Mouse (Mus musculus): ENCODE measurements around the gene Foxd1. TPM values are rescaled to one million over a fixed set of nuclear protein-coding genes. Genes with fewer than 3 reads are reported as not detected.

Foxd1 gene
- polyA plus RNA-seq, 1 experiment from 2014 or later: not detected

DNA sequence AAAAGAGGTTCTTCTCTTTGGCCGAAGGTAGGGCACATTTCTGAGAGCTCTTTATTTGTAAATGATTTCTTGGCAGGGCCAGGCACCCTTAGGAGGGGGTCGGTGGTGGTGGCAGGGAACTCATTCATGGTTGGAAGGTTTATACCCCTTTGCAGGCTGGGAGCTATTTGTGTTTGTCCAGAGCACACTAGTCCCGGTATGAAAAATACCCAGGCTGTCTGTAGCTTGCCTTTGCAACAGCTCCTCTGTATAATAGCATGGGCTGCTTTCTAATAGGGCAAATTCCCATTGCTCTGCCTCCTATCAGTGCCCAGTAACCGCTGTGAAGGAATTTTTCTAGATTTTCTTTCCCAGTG, 37.6 kb downstream of the Foxd1 start:
- H3K4me1 ChIP-seq (replicated peaks; ENCODE audit: control insufficient read depth, insufficient read depth): no peaks in the 10 kb centered on the region
- no peak overlapping the region for H3K27ac ChIP-seq (replicated peaks)
- DNase-seq (ENCODE audit: low spot score) (no peak), ATAC-seq (ENCODE audit: low FRiP score, low TSS enrichment) (no peak)
- TF ChIP-seq CTCF (IDR thresholded peaks at IDR 0.05; ENCODE audit: low read depth): no peak
- TF ChIP-seq EP300 (optimal IDR thresholded peaks at IDR 0.05): no peak
- H3K9me3 ChIP-seq (ENCODE audit: control insufficient read depth, low read length): no peaks in the 10 kb centered on the region
- no peaks in the 10 kb centered on the region for H3K36me3 ChIP-seq (ENCODE audit: control insufficient read depth, insufficient read depth, low read length)
- peaks cover 5% of the 10 kb centered on the region; the same call in 1 of the 2 replicates for H3K27me3 ChIP-seq (ENCODE audit: control insufficient read depth, insufficient read depth, low read length)
- peak overlapping the region; percentile 75 for H3K4me2 ChIP-seq (replicated peaks; ENCODE audit: low read depth)
- WGBS: 10% methylated on average over 4 of the region's 4 CpGs
- peak overlapping the region; percentile 39 for H3K4me3 ChIP-seq (ENCODE audit: low read depth, low read length)
- H3K9ac ChIP-seq (ENCODE audit: low read length): no peak overlapping the region; the same call in 1 of the 2 replicates

DNA sequence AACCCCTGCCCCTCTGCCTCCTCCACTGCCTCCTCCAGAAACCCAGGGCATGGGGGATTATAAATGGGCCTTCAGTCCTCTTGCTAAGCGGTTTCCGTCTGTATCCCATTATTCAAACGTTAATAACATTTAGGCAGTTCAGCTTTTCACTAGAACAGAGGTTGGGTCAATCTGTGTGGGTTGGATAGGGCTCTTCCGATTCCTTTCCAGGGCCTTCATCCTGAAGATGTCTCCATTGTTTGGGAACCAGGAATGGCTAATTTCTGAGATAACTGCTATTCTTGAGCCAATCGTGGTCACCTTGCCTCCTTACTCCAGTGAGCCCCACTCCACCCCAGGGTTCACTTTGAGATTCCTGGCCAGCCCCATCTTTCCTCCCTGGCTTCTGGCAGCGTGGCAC, 38.0 kb downstream of the Foxd1 start:
- Histone ChIP-seq H3K36me3 (ENCODE audit: control insufficient read depth, insufficient read depth, low read length) (no peaks in the 10 kb centered on the region), H3K4me2 (replicated peaks; ENCODE audit: low read depth) (no peak overlapping the region), H3K27ac (replicated peaks) (no peak overlapping the region), H3K4me3 (ENCODE audit: low read depth, low read length) (no peak overlapping the region), H3K9ac (ENCODE audit: low read length) (no peak overlapping the region), H3K4me1 (replicated peaks; ENCODE audit: control insufficient read depth, insufficient read depth) (no peaks in the 10 kb centered on the region), H3K27me3 (ENCODE audit: control insufficient read depth, insufficient read depth, low read length) (peaks cover 5% of the 10 kb centered on the region; the same call in 1 of the 2 replicates), H3K9me3 (ENCODE audit: control insufficient read depth, low read length) (no peaks in the 10 kb centered on the region)
- DNase-seq (ENCODE audit: low spot score): no peak
- 27% methylated on average over 6 of the region's 6 CpGs for WGBS
- TF ChIP-seq CTCF (IDR thresholded peaks at IDR 0.05; ENCODE audit: low read depth): no peak
- TF ChIP-seq EP300 (optimal IDR thresholded peaks at IDR 0.05): no peak
- no peak for ATAC-seq (ENCODE audit: low FRiP score, low TSS enrichment)

- ATAC-seq (ENCODE audit: low FRiP score, low TSS enrichment): no peak
These were observed 39.5 kb downstream of the Foxd1 start for GRCm38 (mm10) chr13:98393356-98394070.

More at GRCm38 (mm10) chr13:98393356-98394070, 39.5 kb downstream of the Foxd1 start:
- Histone ChIP-seq H3K9me3 (ENCODE audit: control insufficient read depth, low read length) (no peaks in the 10 kb centered on the region), H3K4me2 (replicated peaks; ENCODE audit: low read depth) (no peak overlapping the region), H3K9ac (ENCODE audit: low read length) (no peak overlapping the region), H3K27ac (replicated peaks) (no peak overlapping the region), H3K4me3 (ENCODE audit: low read depth, low read length) (no peak overlapping the region), H3K36me3 (ENCODE audit: control insufficient read depth, insufficient read depth, low read length) (no peaks in the 10 kb centered on the region), H3K4me1 (replicated peaks; ENCODE audit: control insufficient read depth, insufficient read depth) (no peaks in the 10 kb centered on the region), H3K27me3 (ENCODE audit: control insufficient read depth, insufficient read depth, low read length) (peaks cover 5% of the 10 kb centered on the region; the same call in 1 of the 2 replicates)
- no peak for TF ChIP-seq EP300 (optimal IDR thresholded peaks at IDR 0.05)
- no peak for TF ChIP-seq CTCF (IDR thresholded peaks at IDR 0.05; ENCODE audit: low read depth)
- WGBS: 34% methylated on average over 10 of the region's 10 CpGs
- DNase-seq (ENCODE audit: low spot score): no peak

Other genes starting within 250 kb of the Foxd1 start
- gene Arhgef28, start 147.8 kb upstream of the Foxd1 start, polyA plus RNA-seq (2015; fragmentation: Nextera tagmentation; extraction: Ambion mirVana): 23.1 and 23.8 TPM in 2 replicates
- 9.5 and 9.6 TPM in 2 replicates for gene Utp15, start 91.2 kb upstream of the Foxd1 start, polyA plus RNA-seq (2015; fragmentation: Nextera tagmentation; extraction: Ambion mirVana)
- gene Ankra2, start 91.2 kb upstream of the Foxd1 start, polyA plus RNA-seq (2015; fragmentation: Nextera tagmentation; extraction: Ambion mirVana): 20.5 and 20.6 TPM in 2 replicates
- gene Gm21976, start 74.4 kb upstream of the Foxd1 start, polyA plus RNA-seq (2015; fragmentation: Nextera tagmentation; extraction: Ambion mirVana): not detected in 2 replicates
- 559 TPM in 2 replicates for gene Btf3, start 37.2 kb upstream of the Foxd1 start, polyA plus RNA-seq (2015; fragmentation: Nextera tagmentation; extraction: Ambion mirVana)
- 1.5 and 2.3 TPM in 2 replicates for gene Gm10320, start 137.8 kb downstream of the Foxd1 start, polyA plus RNA-seq (2015; fragmentation: Nextera tagmentation; extraction: Ambion mirVana)

Measured in stomach, postnatal 0 days (tissue).